Mouse (Mus musculus) cerebral cortex, adult 2 months (tissue): ENCODE measurements around the gene Mtap.

Experiments used
- WGBS: fragments of 180-500 bp; shearing (Covaris S2); methylation state at CpG from one replicate; pipeline ENCODE4 v1.1.7; 2018; 5-methylcytosine and 5-hydroxymethylcytosine counted together

The Mtap gene

DNA sequence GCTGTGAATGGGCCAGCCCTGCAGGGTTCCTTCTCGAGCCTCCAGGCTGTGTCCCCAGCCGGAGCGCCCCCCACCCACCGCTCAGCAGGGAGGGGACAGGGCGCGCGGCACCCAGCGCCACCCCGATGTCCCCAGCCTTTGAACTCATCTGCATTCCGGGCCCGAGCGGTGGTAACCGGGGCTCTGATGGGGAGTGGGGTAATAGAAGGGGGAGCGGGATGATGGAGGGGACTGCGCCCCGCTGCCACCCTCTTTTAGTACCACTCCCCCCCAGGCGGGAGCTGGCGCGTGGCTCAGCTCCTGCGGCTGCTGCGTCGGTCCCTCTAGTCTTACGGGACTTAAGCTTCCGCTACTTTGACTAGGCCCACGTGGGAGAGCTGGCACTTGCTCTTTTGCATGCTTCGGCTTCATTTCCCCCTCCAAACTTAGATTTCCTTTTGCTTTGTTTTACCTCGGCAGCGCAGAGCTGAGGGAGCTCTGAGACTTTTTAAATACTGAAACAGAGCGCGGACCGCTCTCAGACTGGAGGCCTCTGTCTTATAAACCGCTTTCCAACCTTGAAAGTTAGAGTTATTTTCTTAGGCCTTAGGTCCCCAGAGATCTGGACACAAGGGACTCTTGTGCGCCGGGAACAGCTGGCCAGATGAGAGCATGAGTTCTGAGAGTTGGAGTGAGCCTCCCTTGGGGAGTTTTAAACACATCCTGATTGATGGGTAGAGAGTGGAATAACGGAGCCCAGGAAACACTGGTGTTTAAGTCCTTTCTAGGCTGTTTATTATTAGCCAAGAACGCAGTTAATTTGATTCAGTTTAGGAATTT is 829 bp downstream of the Mtap start:
- 3% methylated on average over 36 of the region's 36 CpGs for WGBS

DNA sequence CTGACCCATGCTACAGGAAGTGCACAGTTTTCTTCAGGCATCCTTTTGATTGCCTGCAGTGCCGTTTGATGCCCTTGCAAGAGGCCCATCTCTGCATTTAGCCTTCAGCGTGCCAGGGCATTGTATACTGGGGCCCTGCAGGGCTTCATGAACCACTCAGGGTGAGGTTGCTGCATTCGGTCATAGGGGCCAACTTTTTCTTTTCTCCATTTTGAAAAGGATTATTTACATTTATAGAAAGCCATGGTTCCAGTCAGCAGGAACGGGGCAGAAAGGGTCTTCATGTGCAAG is 1.4 kb downstream of the Mtap start:
- 64% methylated on average over 4 of the region's 4 CpGs for WGBS

DNA sequence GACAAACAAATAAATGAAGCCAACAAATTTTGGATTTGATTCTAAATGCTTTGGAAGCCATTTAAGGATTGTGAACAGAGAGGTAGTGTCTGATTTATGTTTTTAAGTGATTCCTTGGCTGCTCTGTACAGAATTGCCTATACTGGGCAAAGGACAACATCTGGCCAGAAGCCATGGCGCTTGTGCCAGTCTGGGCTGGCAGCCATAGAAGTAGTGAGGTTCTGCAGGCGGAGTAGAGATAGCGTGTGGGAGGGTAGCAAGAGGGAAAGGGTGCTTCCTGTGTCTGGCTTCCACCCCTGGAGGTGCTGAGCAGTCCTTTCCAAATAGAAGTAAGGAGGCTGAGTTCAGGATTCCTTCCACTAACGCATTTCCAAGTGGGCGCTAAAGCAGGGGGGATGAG is 3.9 kb downstream of the Mtap start:
- 40% methylated on average over 5 of the region's 5 CpGs for WGBS

DNA sequence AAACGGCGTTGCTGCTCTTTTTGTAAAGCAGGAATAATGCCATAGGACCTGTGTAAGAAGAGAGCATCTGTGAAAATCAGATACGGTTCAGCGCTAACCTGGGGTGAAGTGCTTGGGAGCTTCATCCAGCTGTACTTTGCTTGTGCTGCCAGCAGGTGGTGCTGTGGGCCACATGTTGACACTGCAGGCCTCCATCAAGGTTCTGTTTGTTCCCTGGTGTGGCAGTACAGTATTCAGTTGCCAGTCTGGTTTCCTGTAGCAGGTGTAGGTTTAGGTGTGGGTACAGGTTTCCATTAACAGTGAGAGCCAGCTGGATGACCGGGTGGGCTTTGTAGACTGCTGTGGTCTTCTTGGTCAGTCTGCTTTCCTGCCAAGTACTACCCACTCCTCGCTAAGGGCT is 8.5 kb downstream of the Mtap start:
- 45% methylated on average over 6 of the region's 6 CpGs for WGBS

DNA sequence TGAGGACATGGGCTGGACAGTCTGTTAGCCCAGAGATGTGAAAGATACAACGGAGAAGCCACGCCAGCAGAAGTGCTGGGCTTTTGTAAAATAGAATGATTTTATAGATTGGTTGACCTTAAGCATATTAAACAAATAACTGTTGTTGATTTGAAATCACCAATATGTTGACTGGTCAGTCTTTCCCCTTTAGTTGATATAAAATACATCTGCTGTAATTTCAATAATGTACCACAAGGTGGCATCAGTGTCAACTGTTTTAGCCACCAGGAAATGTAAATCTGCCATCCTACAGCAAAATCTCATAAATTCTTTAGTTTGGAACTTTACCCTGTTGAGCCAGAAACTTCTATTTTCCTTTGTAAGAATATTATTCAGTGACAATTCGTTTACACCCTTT is 9.4 kb downstream of the Mtap start:
- 44% methylated on average over 3 of the region's 3 CpGs for WGBS

DNA sequence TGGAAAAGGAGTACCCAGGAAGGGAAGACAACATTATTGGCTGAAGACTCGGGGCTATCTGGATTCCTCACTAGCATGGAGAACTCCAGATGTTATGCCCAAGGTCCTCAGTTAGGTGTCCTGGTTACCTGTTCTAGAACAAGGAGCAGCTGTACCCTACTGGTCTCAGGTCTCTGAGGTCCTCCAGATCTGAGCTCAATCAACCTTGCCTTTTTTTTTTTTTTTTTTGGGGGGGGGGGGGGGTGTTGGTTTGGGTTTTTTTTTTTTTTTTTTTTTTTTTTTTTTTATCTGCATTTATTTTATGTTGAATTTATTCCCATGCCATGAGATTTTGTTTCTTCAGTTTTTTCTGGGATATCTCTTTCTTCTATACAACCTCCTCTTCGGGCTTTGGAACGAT is 24.5 kb downstream of the Mtap start:
- 97% methylated on average over 3 of the region's 3 CpGs for WGBS

DNA sequence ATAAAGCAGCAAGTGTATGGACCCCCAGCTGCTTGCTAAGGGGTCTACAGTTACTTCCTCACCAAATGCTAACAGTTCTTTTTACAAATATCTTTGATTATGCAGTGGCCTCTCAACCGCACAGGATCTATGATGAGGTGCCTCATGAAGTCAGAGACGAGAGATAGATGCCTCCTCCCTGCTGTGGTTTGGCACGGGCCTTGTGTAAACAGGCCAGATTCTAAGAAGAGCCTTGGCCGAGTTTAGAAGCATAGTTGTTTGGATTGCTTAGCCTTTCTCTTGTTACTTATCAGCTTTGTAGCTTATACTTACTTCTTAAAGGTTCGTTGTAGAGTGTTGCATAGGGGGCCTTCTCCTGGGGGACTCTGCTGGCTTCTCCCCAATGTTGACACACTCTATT is 25.6 kb downstream of the Mtap start:
- WGBS, result 76% methylated on average over 5 of the region's 5 CpGs

DNA sequence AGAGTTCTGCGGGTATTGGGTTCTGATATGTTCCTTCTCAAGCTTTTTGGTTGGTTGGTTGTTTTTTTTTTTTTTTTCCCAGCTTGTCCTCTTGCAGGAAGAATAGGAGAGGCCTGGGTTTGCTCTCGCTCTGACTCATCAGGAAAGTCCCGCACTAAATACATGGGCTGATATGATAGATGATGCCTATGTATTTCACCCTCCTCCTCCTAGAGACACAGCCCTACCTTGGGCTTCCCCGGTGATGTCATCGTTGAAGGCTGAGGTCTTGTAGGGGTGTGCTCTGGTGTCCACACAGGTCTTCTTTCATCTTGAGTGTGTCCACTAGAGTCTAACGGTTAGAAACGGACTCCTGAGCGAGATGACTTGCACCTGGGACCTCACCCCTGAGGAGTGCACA is 26.7 kb downstream of the Mtap start:
- WGBS, result 97% methylated on average over 8 of the region's 8 CpGs

DNA sequence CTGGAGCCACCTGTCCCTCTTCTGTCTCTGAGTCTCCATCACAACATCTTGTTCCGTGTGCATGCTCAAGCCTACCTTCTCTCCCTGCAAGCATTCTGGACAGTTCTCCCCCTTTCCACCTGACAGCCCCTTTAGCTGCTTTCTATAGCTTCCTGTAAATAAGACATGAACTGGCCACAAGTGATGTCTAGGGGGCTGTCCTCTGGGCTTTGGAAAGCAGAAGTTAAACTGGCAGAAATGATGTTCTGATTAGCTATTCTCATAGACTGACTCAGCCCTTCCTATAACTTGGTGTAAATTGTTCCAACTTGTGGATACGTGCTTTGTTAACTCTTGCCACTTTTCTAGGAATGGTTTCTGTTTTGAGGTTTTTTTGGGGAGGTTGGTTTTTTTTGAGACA is 27.8 kb downstream of the Mtap start:
- 94% methylated on average over 2 of the region's 2 CpGs for whole genome bisulfite sequencing

DNA sequence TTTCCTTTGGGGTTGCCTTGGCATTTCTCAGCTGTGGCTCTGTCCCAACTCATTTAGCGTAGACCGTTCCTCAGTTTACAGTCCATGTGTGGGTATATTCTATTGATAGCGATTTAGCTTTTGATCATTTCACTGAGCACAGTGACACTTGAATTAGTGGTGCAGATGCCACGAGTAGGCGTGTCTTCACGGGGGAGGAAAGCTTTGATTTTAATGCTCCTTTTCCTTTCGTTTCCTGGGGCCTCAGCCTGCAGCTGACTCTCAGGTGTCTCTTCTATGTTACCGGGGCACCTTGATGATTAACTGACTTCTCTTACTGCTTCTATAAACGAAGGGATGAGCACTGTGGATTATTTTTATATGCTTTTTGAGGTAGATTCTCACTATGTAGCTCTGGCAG is 32.0 kb downstream of the Mtap start:
- 83% methylated on average over 9 of the region's 9 CpGs for WGBS

DNA sequence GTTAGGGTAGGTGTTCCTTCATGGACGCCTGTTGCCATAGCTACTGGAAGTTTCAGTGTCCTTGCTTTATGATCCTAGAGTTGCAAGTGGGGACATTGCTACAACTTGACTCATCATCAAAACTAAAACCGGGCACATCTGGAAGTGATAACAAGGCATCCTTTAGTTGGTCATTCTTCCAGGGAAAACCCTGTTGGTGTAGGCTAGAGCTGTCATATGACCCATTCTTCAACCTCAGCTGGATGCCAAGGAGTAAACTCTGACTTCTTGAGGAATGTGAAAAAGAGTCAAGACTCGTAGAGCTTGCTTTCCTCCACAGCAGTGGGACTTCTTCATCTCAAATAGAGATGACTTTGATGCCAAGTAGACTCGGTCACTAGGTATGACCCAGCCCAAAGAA is 32.8 kb downstream of the Mtap start:
- 89% methylated on average over 4 of the region's 4 CpGs for WGBS

DNA sequence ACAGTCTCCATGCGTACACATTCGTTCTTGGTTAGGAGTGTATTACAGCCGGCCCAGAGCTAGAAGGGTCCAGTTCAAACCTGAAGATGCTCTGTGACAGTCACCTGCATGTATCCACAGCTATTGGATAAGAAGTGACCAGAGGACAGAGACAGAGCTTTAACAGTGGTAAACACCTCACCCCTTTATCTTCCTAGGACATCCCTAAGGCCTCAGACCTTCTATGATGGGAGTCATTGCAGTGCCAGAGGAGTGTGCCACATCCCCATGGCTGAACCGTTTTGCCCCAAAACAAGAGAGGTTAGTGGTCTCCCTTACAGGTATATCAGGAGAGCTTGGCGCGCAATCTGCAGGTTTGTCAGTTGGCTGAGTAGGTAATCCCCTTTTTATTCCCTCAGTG is 34.0 kb downstream of the Mtap start:
- 96% methylated on average over 6 of the region's 6 CpGs for WGBS

DNA sequence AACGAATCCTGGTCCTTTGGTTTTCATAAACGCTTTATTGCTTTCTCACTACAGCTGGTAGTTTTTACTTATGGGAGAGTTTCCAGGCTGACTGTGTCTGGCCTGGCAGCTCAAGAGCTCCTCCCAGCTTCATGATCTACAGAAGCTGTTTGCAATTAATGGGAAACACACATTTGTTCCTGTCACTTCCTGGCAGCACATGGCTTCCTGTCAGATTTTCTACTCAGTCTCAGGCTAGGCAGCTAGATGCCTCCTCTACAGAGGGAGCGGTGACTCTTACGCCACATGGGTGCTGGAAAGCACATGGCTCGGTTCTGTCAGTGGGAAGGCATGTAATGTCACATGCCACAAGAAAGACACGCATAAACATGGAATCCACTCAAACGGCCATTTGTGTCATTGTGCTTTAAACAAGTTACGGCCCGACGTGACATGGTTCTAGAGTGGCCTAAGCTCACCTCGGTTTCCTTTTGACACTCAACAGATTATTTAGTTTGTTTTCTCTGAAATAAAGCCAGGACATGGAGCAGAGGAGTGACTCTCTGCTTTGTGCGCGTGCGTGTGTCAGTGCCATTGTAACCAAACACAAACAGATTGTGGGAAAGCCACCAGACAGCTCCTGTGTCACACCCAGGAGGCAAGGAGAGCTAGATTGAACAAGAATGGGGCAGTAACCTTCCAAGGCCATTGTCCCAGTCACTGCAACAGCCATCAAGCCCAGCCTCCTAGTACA is 36.1 kb downstream of the Mtap start:
- 85% methylated on average over 14 of the region's 14 CpGs for WGBS

DNA sequence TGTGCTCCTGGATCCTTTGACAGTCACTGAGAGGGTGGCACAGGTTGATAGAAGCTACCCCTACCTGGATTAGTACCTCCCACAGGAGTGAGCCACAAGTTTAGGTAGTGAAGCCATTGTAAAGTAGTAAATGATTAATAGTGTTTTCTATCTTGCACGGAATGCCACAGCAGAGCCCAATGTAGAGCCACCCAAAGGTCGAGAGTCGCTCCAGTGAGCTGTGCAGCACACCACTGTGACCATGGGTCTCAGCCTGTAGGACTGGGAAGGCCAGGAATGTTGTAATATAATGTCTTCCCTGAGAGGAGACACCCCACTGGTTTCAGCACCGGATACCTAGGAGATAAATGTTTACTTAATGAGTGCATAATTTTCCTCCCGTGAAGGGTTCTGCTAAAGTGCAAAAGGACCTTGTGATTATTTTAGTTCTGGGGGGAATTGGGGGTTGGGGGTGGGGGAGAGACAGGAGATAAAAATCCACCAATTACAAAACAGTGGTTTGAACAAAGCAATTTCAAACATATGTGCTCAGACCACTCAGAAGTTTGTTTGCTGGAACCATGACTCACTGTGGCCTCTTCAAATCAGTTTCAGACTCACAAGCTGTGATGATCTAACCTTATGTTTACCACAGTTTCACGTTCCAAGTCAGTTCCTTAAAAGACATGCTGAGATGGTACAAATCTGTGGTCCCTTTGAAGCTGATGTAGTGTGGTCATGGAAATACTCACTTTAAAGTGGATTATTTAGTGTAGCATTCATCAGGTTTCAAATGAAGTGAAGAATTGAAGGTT is 40.8 kb downstream of the Mtap start:
- 90% methylated on average over 6 of the region's 6 CpGs for WGBS

DNA sequence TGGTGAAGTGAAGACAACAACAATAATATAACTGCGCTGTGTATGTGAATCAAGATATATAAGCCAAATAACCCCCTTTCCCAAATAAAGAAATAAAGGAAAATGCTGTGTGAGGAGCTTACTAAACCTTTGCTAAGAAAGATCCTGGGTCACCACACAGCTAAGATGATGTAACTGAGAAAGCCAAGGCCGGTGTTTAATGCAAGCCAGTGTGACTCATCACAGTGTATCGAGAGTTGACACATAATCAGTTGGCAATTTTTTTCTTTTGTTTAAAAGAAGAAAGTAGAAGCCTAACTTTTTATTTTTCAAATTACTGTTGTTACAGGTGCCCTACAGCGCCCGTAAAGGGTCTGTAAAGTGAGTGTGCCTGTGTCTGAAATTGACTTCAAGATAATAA is 43.2 kb downstream of the Mtap start:
- 96% methylated on average over 5 of the region's 5 CpGs for WGBS

DNA sequence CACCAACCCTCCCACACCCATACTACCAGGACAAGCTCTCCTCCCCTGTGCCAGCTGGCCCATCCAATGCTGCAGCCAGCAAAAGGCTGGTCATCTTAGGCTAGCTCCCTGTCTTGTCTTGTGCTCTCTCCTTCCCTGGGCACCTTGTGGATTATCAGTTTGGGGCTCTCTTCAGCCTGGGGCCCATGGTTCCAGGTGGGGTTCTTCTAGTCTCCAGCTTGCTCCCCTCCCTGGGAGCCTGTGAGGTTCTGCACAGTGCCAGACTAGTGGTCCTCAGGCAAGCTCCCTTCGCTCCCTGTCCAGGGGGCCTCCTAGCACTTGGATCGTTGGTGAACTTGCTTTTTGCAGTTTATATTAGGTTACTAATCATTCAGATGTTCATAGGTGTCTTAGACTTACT is 44.7 kb downstream of the Mtap start:
- WGBS, result 99% methylated on average over 2 of the region's 2 CpGs

DNA sequence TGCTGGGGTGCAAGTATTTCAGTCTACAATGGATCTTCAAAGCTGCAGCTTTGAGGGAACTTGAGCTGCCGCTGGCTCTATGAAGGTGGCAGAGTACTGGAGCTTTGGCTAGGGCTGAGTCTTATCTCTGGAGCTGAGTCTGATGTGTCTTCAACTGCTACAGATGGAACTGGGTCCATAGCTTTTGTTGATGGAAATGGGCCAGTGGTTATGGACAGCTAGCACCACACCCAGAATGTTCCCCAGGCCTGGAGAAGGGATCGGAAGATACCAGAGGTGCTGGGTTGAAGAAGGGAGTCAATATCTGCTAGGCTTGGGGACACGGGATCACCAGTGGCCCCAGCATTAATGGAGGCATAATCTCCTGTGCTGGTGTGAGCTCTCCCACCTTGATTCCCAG is 45.6 kb downstream of the Mtap start:
- 100% methylated on average over 3 of the region's 3 CpGs for WGBS

DNA sequence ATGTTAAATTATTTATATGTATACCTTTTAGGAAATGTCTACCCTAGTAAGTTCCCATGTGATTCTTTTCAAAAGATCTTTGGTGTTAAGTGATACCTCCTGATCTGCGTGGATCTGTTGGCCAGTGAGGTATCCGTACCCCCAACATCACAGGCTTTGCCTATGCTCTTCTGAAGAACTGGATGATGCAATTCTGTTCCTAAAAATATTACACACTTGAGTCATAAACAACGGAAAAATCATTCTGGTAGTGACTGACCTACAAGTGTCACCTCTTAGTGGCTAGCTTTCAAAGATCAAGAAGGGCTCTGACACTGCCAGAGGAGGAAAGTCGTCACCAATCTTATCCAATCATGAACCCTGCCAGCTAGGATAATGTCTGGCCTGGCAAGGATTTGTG is 58.6 kb downstream of the Mtap start:
- 83% methylated on average over 4 of the region's 4 CpGs for WGBS

DNA sequence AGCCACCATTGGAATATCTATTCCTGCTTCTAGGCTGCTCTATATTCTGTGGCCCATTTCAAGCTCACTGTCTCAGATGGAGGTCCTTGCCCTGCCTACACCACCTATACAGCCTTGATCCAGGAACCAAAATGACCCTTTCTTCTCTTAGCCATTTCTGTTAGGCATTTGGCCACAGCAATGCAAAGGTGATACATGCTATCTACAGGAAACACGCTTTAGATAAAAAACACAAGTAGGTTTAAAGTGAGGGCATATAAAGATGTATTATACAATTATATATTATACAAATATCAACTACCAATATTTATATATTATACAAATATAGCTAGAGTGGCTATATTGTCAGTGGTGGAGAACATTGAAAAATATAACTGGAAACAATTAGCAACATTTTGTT is 63.9 kb downstream of the Mtap start:
- 98% methylated on average over 1 of the region's 1 CpGs for WGBS

DNA sequence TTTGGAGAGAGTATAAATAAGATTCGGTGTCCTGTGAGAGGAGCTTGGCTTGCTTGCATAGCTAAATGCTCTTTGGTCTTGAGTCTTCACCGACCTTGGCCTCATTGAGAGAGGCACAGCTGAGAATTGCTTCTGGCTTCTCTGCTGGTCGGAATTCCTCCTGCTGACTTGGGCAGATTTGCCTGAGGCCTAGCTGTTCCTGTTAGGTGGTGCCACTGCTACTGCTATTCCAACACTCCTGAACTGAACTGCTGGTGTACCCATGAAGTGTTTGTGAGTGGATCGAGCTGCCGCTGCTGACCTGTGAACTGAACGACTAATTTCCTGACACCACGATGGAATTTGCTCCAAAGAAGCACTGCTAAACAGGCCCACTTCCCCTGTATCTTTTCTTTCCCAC is 73.4 kb downstream of the Mtap start:
- WGBS, result 79% methylated on average over 7 of the region's 7 CpGs

DNA sequence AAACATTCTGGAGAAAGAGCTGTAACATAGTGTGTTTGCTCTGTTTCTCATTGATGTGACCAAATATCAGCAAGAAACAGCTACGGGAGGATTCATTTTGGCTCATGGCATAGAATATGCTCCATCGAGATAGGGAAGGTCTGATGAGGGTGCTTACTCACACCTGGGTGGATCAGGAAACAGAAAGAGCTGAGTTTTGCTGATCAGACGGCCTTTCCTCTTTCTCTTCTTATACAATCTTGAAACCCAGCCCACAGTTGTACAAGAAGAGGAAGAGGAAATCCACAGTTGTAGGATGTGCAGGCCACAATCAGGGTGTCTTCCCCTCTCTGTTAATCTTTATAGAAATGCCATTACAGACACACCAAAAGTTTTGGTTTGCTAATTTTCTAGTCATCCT is 75.3 kb downstream of the Mtap start:
- 81% methylated on average over 3 of the region's 3 CpGs for WGBS
